Mouse (Mus musculus): ENCODE measurements at regions not wholly inside any gene's neighbourhood (a gene's known extent, or its start where the extent isn't known, plus 50 kb on each side); places are given as distances from the start of the nearest gene placed in this dataset.

GRCm38 (mm10) chr8:112933815-112934214 is 364.0 kb downstream of the Cntnap4 start:
- no peak for DNase-seq

GRCm38 (mm10) chr8:112935411-112935810 is 365.6 kb downstream of the Cntnap4 start:
- DNase-seq, result no peak

GRCm38 (mm10) chr8:112935897-112936719 is 366.3 kb downstream of the Cntnap4 start:
- DNase-seq, result peak; percentile 32 to 59

- DNase-seq, result peak; percentile 89 to 92
Observed at GRCm38 (mm10) chr8:112972418-112972817, 402.6 kb downstream of the Cntnap4 start.

- no peak for DNase-seq
Observed at GRCm38 (mm10) chr8:112975734-112976133, 405.9 kb downstream of the Cntnap4 start.

GRCm38 (mm10) chr8:112976312-112976711 is 406.5 kb downstream of the Cntnap4 start:
- DNase-seq, result no peak

GRCm38 (mm10) chr8:112993781-112994180 is 423.9 kb downstream of the Cntnap4 start:
- DNase-seq, result no peak

GRCm38 (mm10) chr8:113007356-113007755 is 437.5 kb downstream of the Cntnap4 start:
- peak in 1 of 2 experiments; percentile 8 for DNase-seq

- no peak for DNase-seq
Observed at GRCm38 (mm10) chr8:113028880-113029279, 459.0 kb downstream of the Cntnap4 start.

- DNase-seq, result no peak
Observed at GRCm38 (mm10) chr8:113051770-113052473, 482.1 kb downstream of the Cntnap4 start.

GRCm38 (mm10) chr8:113065246-113066169 is 495.7 kb downstream of the Cntnap4 start:
- DNase-seq, result peak; percentile 48 to 56

- DNase-seq, result peak; percentile 15
Observed at GRCm38 (mm10) chr8:113066170-113066708, 496.4 kb downstream of the Cntnap4 start.

GRCm38 (mm10) chr8:113083976-113084375 is 514.1 kb downstream of the Cntnap4 start:
- peak; percentile 42 to 52 for DNase-seq

- peak; percentile 23 to 56 for DNase-seq
Observed at GRCm38 (mm10) chr8:113087586-113087985, 517.7 kb downstream of the Cntnap4 start.

GRCm38 (mm10) chr8:113111665-113112064 is 523.7 kb upstream of the Mon1b start:
- DNase-seq, result peak in 1 of 2 experiments; percentile 15

- DNase-seq, result no peak
Observed at GRCm38 (mm10) chr8:113114165-113114700, 521.2 kb upstream of the Mon1b start.

GRCm38 (mm10) chr8:113117241-113117640 is 518.1 kb upstream of the Mon1b start:
- no peak for DNase-seq

- DNase-seq, result no peak
Observed at GRCm38 (mm10) chr8:113125586-113125985, 509.8 kb upstream of the Mon1b start.

- DNase-seq, result peak; percentile 58 to 74
Observed at GRCm38 (mm10) chr8:113137361-113137760, 498.0 kb upstream of the Mon1b start.

- DNase-seq, result no peak
Observed at GRCm38 (mm10) chr8:113140021-113140420, 495.4 kb upstream of the Mon1b start.

- DNase-seq, result no peak
Observed at GRCm38 (mm10) chr8:113141131-113141530, 494.3 kb upstream of the Mon1b start.

- DNase-seq, result no peak
Observed at GRCm38 (mm10) chr8:113176591-113176990, 458.8 kb upstream of the Mon1b start.

All from cerebellum, postnatal 25 days (tissue).